Mouse (Mus musculus) bone marrow, adult 2 months (tissue): ENCODE results near the gene Lgalsl. TPM values are rescaled to one million over a fixed set of nuclear protein-coding genes. Genes with fewer than 3 reads are reported as not detected.
A peak's percentile ranks its signal among the peaks of the same experiment; 100 is the strongest.

ENCODE experiments used
- H3K27ac ChIP-seq: fragments of 200-500 bp; 2 replicates; pipeline ENCODE4 v1.5.1; 2012; ENCODE audit warnings: low read depth, mild to moderate bottlenecking, control low read depth, inconsistent platforms, low read length; ENCODE audit not compliant: control insufficient read depth, poor library complexity, insufficient read depth
- H3K4me1 ChIP-seq: fragments of 200-500 bp; 2 replicates; pipeline ENCODE4 v1.6.1; 2011; ENCODE audit warnings: low read length; ENCODE audit not compliant: control insufficient read depth, insufficient read depth
- H3K4me3 ChIP-seq: fragments of 200-500 bp; replicated peaks from 2 replicates; pipeline ENCODE3; 2011; ENCODE audit warnings: mild to moderate bottlenecking, low read depth, low read length, control low read depth; ENCODE audit not compliant: control insufficient read depth
- CTCF ChIP-seq: fragments of 200-500 bp; IDR thresholded peaks from 2 replicates; pipeline ENCODE4 v1.5.1; 2011; ENCODE audit warnings: low read length, control low read depth; ENCODE audit not compliant: control insufficient read depth, insufficient read depth
- POLR2A ChIP-seq: fragments of 200-500 bp; IDR thresholded peaks from 2 replicates; pipeline ENCODE4 v1.6.1; 2011; ENCODE audit warnings: low read depth, mild to moderate bottlenecking, control low read depth, low read length, borderline replicate concordance; ENCODE audit not compliant: control insufficient read depth
- WGBS: fragments of 180-500 bp; shearing (Covaris S2); methylation state at CpG from one replicate; pipeline ENCODE4 v1.1.7; 2018; 5-methylcytosine and 5-hydroxymethylcytosine counted together
- polyA plus RNA-seq: library from polyadenylated mRNA; stranded (reverse); fragments of >200 nt; gene quantifications from 2 replicates; pipeline ENCODE4 v1.2.4, GENCODE M21; 2011; ENCODE audit warnings: low replicate concordance; ENCODE audit not compliant: missing spikeins, insufficient read depth, insufficient read length

Gene Lgalsl
- polyA plus RNA-seq, 1 experiment, result 12.2 TPM

GRCm38 (mm10) chr11:20794913-20795254, 36.0 kb downstream of the Lgalsl start:
- Histone ChIP-seq H3K4me1 (no peaks in the 10 kb centered on the region; the same call in 1 of the 2 replicates), H3K4me3 (no peak overlapping the region), H3K27ac (no peak overlapping the region)
- 42% methylated on average over 11 of the region's 11 CpGs for WGBS
- TF ChIP-seq POLR2A, result no peak
- TF ChIP-seq CTCF, result no peak

GRCm38 (mm10) chr11:20794196-20794912, 36.5 kb downstream of the Lgalsl start:
- H3K4me1 ChIP-seq, result no peaks in the 10 kb centered on the region; the same call in 1 of the 2 replicates

GRCm38 (mm10) chr11:20793676-20794075, 37.2 kb downstream of the Lgalsl start:
- Histone ChIP-seq H3K4me1 (no peaks in the 10 kb centered on the region), H3K27ac (no peak overlapping the region), H3K4me3 (no peak overlapping the region)
- WGBS, result 63% methylated on average over 4 of the region's 4 CpGs
- TF ChIP-seq POLR2A, result no peak
- no peak for TF ChIP-seq CTCF

More at GRCm38 (mm10) chr11:20794196-20794912, 36.5 kb downstream of the Lgalsl start:
- WGBS, result 28% methylated on average over 10 of the region's 10 CpGs
- TF ChIP-seq POLR2A (no peak), CTCF (peak; percentile 90)
- Histone ChIP-seq H3K27ac (no peak overlapping the region), H3K4me3 (no peak overlapping the region)

GRCm38 (mm10) chr11:20792667-20793066, 38.2 kb downstream of the Lgalsl start:
- no peak overlapping the region for H3K4me3 ChIP-seq
- no peak overlapping the region for H3K27ac ChIP-seq
- TF ChIP-seq POLR2A (no peak), CTCF (no peak)
- 82% methylated on average over 3 of the region's 3 CpGs for WGBS
- no peaks in the 10 kb centered on the region for H3K4me1 ChIP-seq

DNA sequence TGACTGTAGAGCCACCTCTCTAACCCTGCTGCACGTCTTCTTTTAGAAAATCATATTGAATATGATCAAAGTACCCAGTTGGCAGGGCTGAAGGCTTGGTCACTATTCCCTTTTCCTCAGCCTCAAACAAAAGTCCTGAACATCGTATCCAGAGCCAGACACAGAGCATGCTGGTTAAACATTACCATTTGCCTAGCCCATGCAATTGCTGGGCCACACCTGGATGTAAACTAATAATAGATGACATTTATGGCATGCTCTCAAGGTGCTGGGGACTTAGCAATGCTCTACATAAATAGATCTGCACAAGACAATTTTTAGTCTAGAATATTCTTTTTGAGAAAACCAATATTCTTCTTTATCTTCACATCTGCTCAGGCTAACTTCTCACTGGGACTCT, 39.5 kb downstream of the Lgalsl start:
- 85% methylated on average over 2 of the region's 2 CpGs for WGBS
- TF ChIP-seq POLR2A, result no peak
- TF ChIP-seq CTCF, result no peak
- Histone ChIP-seq H3K4me1 (no peaks in the 10 kb centered on the region), H3K27ac (no peak overlapping the region), H3K4me3 (no peak overlapping the region)

DNA sequence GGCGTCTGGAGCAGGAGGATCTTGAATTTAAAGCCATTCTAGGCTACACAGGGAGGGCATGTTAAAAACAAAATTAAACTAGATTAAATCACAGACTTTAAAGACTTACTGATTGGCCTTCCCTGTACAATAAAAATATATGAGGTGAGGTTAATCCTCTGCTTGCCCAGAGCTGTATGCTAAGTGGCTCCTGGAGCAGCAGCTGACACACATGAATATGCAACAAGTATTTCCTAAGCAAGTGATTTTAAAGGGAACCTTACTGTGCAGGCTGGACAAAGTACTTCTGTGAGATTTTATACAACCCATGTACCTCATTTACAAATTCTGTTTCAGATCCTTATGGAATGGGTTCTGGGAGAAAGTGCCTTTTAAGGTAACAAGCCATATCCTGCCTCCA, 41.8 kb downstream of the Lgalsl start:
- H3K4me1 ChIP-seq, result no peaks in the 10 kb centered on the region
- no peak overlapping the region for H3K27ac ChIP-seq
- TF ChIP-seq POLR2A (no peak), CTCF (no peak)
- H3K4me3 ChIP-seq, result no peak overlapping the region
- WGBS, result 57% methylated on average over 1 of the region's 1 CpGs

- H3K4me3 ChIP-seq, result no peak overlapping the region
- no peak overlapping the region for H3K27ac ChIP-seq
- WGBS, result 70% methylated on average over 3 of the region's 3 CpGs
- TF ChIP-seq POLR2A (no peak), CTCF (no peak)
- no peaks in the 10 kb centered on the region for H3K4me1 ChIP-seq
Measured at GRCm38 (mm10) chr11:20788070-20788469, 42.8 kb downstream of the Lgalsl start.

- Histone ChIP-seq H3K27ac (no peak overlapping the region), H3K4me1 (no peaks in the 10 kb centered on the region), H3K4me3 (no peak overlapping the region)
- TF ChIP-seq CTCF (no peak), POLR2A (no peak)
- WGBS, result 70% methylated on average over 2 of the region's 2 CpGs
Measured at GRCm38 (mm10) chr11:20786191-20786590, 44.7 kb downstream of the Lgalsl start.
